Mouse (Mus musculus) cerebellum, adult (tissue): ENCODE measurements around the gene Tpk1.

Experiments
- ATAC-seq: cut with Nextera tagmentation; 2 replicates; pipeline ENCODE4 v1.9.2; 2017; ENCODE audit warnings: mild to moderate bottlenecking, moderate library complexity, mixed read lengths; ENCODE audit not compliant: insufficient number of reproducible peaks, low FRiP score, low TSS enrichment

Gene Tpk1

GRCm38 (mm10) chr6:43459082-43459481 lies 207.0 kb downstream of the Tpk1 start:
- no peak for ATAC-seq

- no peak for ATAC-seq
These were observed 208.1 kb downstream of the Tpk1 start for GRCm38 (mm10) chr6:43457989-43458388.

- ATAC-seq = peak; percentile 94
These were observed 216.6 kb downstream of the Tpk1 start for GRCm38 (mm10) chr6:43449498-43449897.

GRCm38 (mm10) chr6:43445856-43446255 lies 220.2 kb downstream of the Tpk1 start:
- ATAC-seq = 0 out of 2 replicates have a peak, but pooled peaks have one; percentile 29

GRCm38 (mm10) chr6:43442191-43442590 lies 223.9 kb downstream of the Tpk1 start:
- ATAC-seq = no peak

GRCm38 (mm10) chr6:43435987-43436541 lies 230.0 kb downstream of the Tpk1 start:
- no peak for ATAC-seq

- ATAC-seq = no peak
These were observed 231.7 kb downstream of the Tpk1 start for GRCm38 (mm10) chr6:43434365-43434764.

- ATAC-seq = no peak
These were observed 241.1 kb downstream of the Tpk1 start for GRCm38 (mm10) chr6:43424978-43425377.

- ATAC-seq = no peak
These were observed 245.6 kb downstream of the Tpk1 start for GRCm38 (mm10) chr6:43420358-43420979.

GRCm38 (mm10) chr6:43408949-43409348 lies 257.1 kb downstream of the Tpk1 start:
- no peak for ATAC-seq

GRCm38 (mm10) chr6:43403076-43403475 lies 263.0 kb downstream of the Tpk1 start:
- peak; percentile 85 for ATAC-seq

GRCm38 (mm10) chr6:43402219-43402997 lies 263.7 kb downstream of the Tpk1 start:
- 0 out of 2 replicates have a peak, but pooled peaks have one; percentile 36 for ATAC-seq

GRCm38 (mm10) chr6:43396426-43396825 lies 269.7 kb downstream of the Tpk1 start:
- ATAC-seq = no peak

GRCm38 (mm10) chr6:43395538-43395937 lies 270.5 kb downstream of the Tpk1 start:
- peak; percentile 93 for ATAC-seq

GRCm38 (mm10) chr6:43391358-43391757 lies 274.7 kb downstream of the Tpk1 start:
- no peak for ATAC-seq

GRCm38 (mm10) chr6:43387273-43387672 lies 278.8 kb downstream of the Tpk1 start:
- ATAC-seq = peak; percentile 15; the same call in 1 of the 2 replicates

- ATAC-seq = no peak
These were observed 281.2 kb downstream of the Tpk1 start for GRCm38 (mm10) chr6:43384841-43385240.

GRCm38 (mm10) chr6:43384304-43384703 lies 281.8 kb downstream of the Tpk1 start:
- ATAC-seq = no peak

GRCm38 (mm10) chr6:43382750-43383149 lies 283.3 kb downstream of the Tpk1 start:
- no peak for ATAC-seq

- no peak for ATAC-seq
These were observed 283.8 kb downstream of the Tpk1 start for GRCm38 (mm10) chr6:43382284-43382683.

GRCm38 (mm10) chr6:43373206-43373605 lies 292.9 kb downstream of the Tpk1 start:
- ATAC-seq = no peak
